Mouse (Mus musculus): ENCODE measurements at regions not wholly inside any gene's neighbourhood (a gene's known extent, or its start where the extent isn't known, plus 50 kb on each side); places are given as distances from the start of the nearest gene placed in this dataset.

GRCm38 (mm10) chr8:44656031-44656430 lies 279.2 kb upstream of the Fat1 start:
- DNase-seq (ENCODE audit: extremely low spot score): no peak

GRCm38 (mm10) chr8:44656470-44656869 lies 278.8 kb upstream of the Fat1 start:
- no peak for DNase-seq (ENCODE audit: extremely low spot score)

- no peak for DNase-seq (ENCODE audit: extremely low spot score)
Measured at GRCm38 (mm10) chr8:44661696-44662095, 273.6 kb upstream of the Fat1 start.

GRCm38 (mm10) chr8:44687126-44687525 lies 248.1 kb upstream of the Fat1 start:
- DNase-seq (ENCODE audit: extremely low spot score): no peak

GRCm38 (mm10) chr8:44689837-44690592 lies 245.2 kb upstream of the Fat1 start:
- no peak for DNase-seq (ENCODE audit: extremely low spot score)

GRCm38 (mm10) chr8:44690593-44690950 lies 244.7 kb upstream of the Fat1 start:
- no peak for DNase-seq (ENCODE audit: extremely low spot score)

- DNase-seq (ENCODE audit: extremely low spot score): no peak
Measured at GRCm38 (mm10) chr8:44691140-44691539, 244.1 kb upstream of the Fat1 start.

- no peak for DNase-seq (ENCODE audit: extremely low spot score)
Measured at GRCm38 (mm10) chr8:44692036-44692688, 243.1 kb upstream of the Fat1 start.

- no peak for DNase-seq (ENCODE audit: extremely low spot score)
Measured at GRCm38 (mm10) chr8:44694861-44695260, 240.4 kb upstream of the Fat1 start.

GRCm38 (mm10) chr8:44696066-44696853 lies 239.0 kb upstream of the Fat1 start:
- no peak for DNase-seq (ENCODE audit: extremely low spot score)

GRCm38 (mm10) chr8:44699384-44700105 lies 235.7 kb upstream of the Fat1 start:
- no peak for DNase-seq (ENCODE audit: extremely low spot score)

- no peak for DNase-seq (ENCODE audit: extremely low spot score)
Measured at GRCm38 (mm10) chr8:44704595-44705265, 230.5 kb upstream of the Fat1 start.

- no peak for DNase-seq (ENCODE audit: extremely low spot score)
Measured at GRCm38 (mm10) chr8:44708659-44709170, 226.5 kb upstream of the Fat1 start.

- no peak for DNase-seq (ENCODE audit: extremely low spot score)
Measured at GRCm38 (mm10) chr8:44709171-44709940, 225.9 kb upstream of the Fat1 start.

- no peak for DNase-seq (ENCODE audit: extremely low spot score)
Measured at GRCm38 (mm10) chr8:44734577-44734976, 200.7 kb upstream of the Fat1 start.

- no peak for DNase-seq (ENCODE audit: extremely low spot score)
Measured at GRCm38 (mm10) chr8:44735801-44736200, 199.4 kb upstream of the Fat1 start.

GRCm38 (mm10) chr8:44743353-44743752 lies 191.9 kb upstream of the Fat1 start:
- no peak for DNase-seq (ENCODE audit: extremely low spot score)

- no peak for DNase-seq (ENCODE audit: extremely low spot score)
Measured at GRCm38 (mm10) chr8:44744991-44745658, 190.1 kb upstream of the Fat1 start.

GRCm38 (mm10) chr8:44758727-44759126 lies 176.5 kb upstream of the Fat1 start:
- DNase-seq (ENCODE audit: extremely low spot score): no peak

- DNase-seq (ENCODE audit: extremely low spot score): no peak
Measured at GRCm38 (mm10) chr8:44762731-44763130, 172.5 kb upstream of the Fat1 start.

Measured in embryo, embryonic 9.5 days (tissue).